Mouse (Mus musculus) cerebellum, adult 9-11 months (tissue): ENCODE results near the gene Ppp2r3d.

Experiments used
- DNase-seq: peaks from one replicate; pipeline ENCODE4 v3.0.0; 2022

Gene Ppp2r3d

DNA sequence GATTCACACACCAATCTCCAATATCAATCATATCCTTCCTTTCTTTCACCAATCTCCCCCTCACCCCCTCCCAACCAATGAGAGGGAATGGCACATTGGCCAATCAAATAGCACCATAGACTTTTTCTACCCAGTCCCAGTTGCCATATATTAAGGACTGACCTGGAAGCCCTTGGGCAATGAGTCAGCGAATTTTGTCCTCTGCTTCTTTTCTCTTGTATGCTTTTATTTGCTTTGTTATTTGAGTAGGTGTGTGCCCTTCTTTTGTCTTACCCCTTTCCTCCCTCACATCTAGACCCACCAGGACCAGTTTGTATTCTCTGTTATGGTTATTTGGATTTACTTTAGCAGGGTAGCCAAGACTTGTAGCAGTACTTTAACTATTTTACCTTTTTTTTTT lies 68.1 kb downstream of the Ppp2r3d start:
- DNase-seq, result no peak
